Mouse (Mus musculus): Measurements from ENCODE around the gene Rpl29. TPM values are rescaled to one million over a fixed set of nuclear protein-coding genes. Genes with fewer than 3 reads are reported as not detected.

Gene Rpl29
- polyA plus RNA-seq, 1 experiment from 2014 or later: 881 TPM

DNA sequence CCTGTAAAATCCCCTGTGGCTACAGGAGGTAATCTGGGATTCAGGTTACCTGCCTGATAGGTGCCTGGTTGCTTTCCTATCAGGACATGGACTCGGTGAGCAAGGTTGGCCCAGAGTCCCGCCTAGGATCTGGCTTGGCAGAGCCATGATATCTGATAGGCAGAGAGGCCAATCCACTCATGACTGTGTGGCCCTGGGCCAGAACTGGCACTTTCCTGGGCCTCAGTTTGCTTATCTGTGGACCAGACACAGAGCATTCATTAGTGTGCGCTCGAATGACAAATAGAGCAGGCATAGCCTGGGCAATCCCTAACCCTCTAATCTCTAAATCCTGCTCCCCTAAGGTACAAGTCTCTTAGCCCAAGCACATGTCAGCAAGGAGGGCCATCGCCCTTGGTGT is 27.1 kb upstream of the Rpl29 start:
- Histone ChIP-seq H3K9me3 (replicated peaks; ENCODE audit: control insufficient read depth, low read length) (no peaks in the 10 kb centered on the region), H3K4me3 (replicated peaks; ENCODE audit: low read length) (no peak overlapping the region), H3K36me3 (ENCODE audit: control insufficient read depth, insufficient read depth, low read length) (no peaks in the 10 kb centered on the region), H3K27me3 (ENCODE audit: control insufficient read depth, insufficient read depth, low read length) (no peaks in the 10 kb centered on the region), H3K4me2 (ENCODE audit: low read depth, low read length) (no peak overlapping the region), H3K27ac (ENCODE audit: low read length) (no peak overlapping the region), H3K9ac (ENCODE audit: low read length) (no peak overlapping the region), H3K4me1 (ENCODE audit: control insufficient read depth, insufficient read depth, low read length) (0 out of 2 replicates have a peak, but pooled peaks cover 2% of the 10 kb centered on the region)
- ATAC-seq (ENCODE audit: insufficient read depth, low FRiP score): no peak
- 73% methylated on average over 5 of the region's 5 CpGs for WGBS

DNA sequence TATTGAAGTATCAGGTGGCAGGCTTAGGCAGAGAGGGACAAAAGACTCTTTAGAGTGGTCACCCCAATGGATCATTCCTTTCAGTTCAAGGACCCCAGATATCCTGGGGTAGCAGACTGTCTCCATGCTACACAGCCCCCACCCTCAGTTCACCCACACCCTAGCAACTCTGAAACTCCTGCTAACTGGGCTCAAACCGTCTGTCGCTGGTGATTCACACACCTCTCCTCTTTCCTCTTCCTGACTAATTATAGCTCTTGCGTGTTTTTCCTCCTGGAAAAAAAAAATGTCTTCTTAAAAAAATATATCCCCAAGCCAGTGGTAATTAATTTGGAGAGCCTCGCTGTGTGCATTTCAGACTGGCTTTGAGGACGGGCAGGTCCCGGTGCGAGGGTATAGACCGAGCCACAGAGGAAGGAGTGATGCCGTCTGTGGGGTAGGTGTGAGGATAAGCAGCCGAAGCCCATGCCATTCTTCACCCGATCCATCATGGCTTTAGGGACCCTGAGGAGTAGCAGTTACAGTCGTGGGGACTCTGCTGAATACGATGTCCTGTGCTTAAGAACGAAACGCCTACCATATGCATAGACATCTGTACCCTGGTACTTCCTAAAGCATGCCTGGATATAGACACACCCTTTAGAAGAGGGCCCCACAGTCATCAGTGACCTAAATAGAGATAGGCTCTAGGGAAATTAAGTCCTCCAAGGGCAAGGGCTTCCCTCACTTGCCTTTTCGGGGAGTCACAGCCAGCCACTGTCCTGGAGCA is 26.5 kb upstream of the Rpl29 start:
- H3K9ac ChIP-seq (ENCODE audit: low read length): no peak overlapping the region
- H3K4me1 ChIP-seq (ENCODE audit: control insufficient read depth, insufficient read depth, low read length): 0 out of 2 replicates have a peak, but pooled peaks cover 2% of the 10 kb centered on the region
- H3K36me3 ChIP-seq (ENCODE audit: control insufficient read depth, insufficient read depth, low read length): no peaks in the 10 kb centered on the region
- ATAC-seq (ENCODE audit: insufficient read depth, low FRiP score): no peak
- no peak overlapping the region for H3K4me3 ChIP-seq (replicated peaks; ENCODE audit: low read length)
- WGBS: 77% methylated on average over 16 of the region's 16 CpGs
- no peak overlapping the region for H3K27ac ChIP-seq (ENCODE audit: low read length)
- H3K27me3 ChIP-seq (ENCODE audit: control insufficient read depth, insufficient read depth, low read length): no peaks in the 10 kb centered on the region
- H3K9me3 ChIP-seq (replicated peaks; ENCODE audit: control insufficient read depth, low read length): no peaks in the 10 kb centered on the region
- H3K4me2 ChIP-seq (ENCODE audit: low read depth, low read length): no peak overlapping the region

DNA sequence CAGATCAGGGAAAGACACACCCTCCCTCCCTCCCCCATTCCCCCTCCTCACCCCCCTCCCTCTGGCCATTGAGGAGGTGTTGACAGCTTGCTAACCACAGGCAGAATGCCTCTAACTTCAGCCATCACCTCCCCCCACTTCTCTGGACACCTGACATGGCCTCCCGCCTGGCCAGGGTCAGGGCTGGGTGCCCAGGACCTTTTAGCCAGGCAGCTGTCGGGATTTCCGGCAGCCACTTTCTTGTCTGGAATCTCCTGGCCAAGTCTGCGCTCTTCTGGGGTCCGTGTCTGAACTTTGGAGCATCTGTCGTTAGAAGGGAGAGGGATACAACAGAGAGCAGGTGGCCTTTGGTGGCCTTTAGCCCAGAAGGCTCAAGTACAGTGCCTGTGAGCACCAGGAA is 24.0 kb upstream of the Rpl29 start:
- 31% methylated on average over 6 of the region's 6 CpGs for WGBS
- no peak overlapping the region for H3K9ac ChIP-seq (ENCODE audit: low read length)
- ATAC-seq (ENCODE audit: insufficient read depth, low FRiP score): 0 out of 2 replicates have a peak, but pooled peaks have one; percentile 6
- H3K9me3 ChIP-seq (replicated peaks; ENCODE audit: control insufficient read depth, low read length): no peaks in the 10 kb centered on the region
- no peaks in the 10 kb centered on the region for H3K36me3 ChIP-seq (ENCODE audit: control insufficient read depth, insufficient read depth, low read length)
- H3K27me3 ChIP-seq (ENCODE audit: control insufficient read depth, insufficient read depth, low read length): no peaks in the 10 kb centered on the region
- H3K4me1 ChIP-seq (ENCODE audit: control insufficient read depth, insufficient read depth, low read length): 0 out of 2 replicates have a peak, but pooled peaks cover 2% of the 10 kb centered on the region
- no peak overlapping the region for H3K27ac ChIP-seq (ENCODE audit: low read length)
- H3K4me3 ChIP-seq (replicated peaks; ENCODE audit: low read length): no peak overlapping the region
- no peak overlapping the region for H3K4me2 ChIP-seq (ENCODE audit: low read depth, low read length)

DNA sequence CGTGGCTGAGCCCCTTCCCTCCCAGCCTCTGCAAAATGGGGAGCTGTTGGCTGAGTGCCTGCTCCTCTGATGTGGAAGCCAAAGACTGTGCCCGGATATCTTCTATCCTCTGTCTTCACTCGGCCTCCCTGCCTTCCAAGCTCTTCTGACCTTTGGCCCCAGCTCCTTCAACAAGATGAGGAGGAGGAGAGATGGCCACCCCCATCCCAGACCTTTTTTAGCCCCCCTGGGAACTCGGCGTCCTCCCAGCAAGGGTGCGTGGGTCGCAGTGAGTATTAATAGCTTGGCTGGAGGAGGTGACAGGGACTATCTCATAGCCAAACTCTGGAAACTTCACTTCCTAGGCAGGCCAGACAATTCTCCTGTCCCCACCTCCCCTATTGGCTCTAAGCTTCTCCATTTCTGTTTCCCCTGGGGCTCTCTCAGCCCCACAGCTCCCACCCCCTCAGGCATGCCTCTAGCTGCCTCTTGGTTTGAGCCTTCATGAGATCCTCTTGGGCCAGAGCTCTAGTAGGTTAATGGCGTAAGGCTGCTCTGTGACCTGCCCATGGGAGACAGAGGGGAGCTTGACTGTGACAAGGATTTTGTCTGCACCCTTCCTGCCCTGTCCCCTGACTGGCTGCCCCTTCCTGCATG is 22.7 kb upstream of the Rpl29 start:
- Histone ChIP-seq H3K27ac (ENCODE audit: low read length) (no peak overlapping the region), H3K9ac (ENCODE audit: low read length) (no peak overlapping the region), H3K9me3 (replicated peaks; ENCODE audit: control insufficient read depth, low read length) (no peaks in the 10 kb centered on the region), H3K27me3 (ENCODE audit: control insufficient read depth, insufficient read depth, low read length) (no peaks in the 10 kb centered on the region), H3K36me3 (ENCODE audit: control insufficient read depth, insufficient read depth, low read length) (no peaks in the 10 kb centered on the region), H3K4me1 (ENCODE audit: control insufficient read depth, insufficient read depth, low read length) (peaks cover 6% of the 10 kb centered on the region; the same call in 1 of the 2 replicates), H3K4me3 (replicated peaks; ENCODE audit: low read length) (no peak overlapping the region), H3K4me2 (ENCODE audit: low read depth, low read length) (no peak overlapping the region)
- 50% methylated on average over 8 of the region's 8 CpGs for WGBS
- ATAC-seq (ENCODE audit: insufficient read depth, low FRiP score): no peak

DNA sequence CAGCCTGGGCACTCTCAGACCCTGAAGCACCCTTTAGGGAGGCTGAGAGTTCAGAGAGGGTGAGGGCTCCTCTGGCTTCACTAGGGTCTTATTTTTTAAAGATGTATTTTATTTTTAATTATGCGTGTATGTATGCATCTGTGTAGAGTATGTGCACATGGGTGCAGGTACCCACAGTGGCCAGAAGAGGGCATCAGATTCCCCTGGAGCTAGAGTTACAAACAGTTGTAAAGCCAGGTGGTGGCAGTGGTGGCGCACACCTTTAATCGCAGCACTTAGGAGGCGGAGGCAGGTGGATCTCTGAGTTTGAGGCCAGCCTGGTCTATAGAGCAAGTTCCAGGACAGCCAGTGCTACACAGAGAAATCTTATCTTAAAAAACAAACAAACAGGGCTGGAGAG is 20.2 kb upstream of the Rpl29 start:
- H3K36me3 ChIP-seq (ENCODE audit: control insufficient read depth, insufficient read depth, low read length): no peaks in the 10 kb centered on the region
- H3K4me3 ChIP-seq (replicated peaks; ENCODE audit: low read length): no peak overlapping the region
- ATAC-seq (ENCODE audit: insufficient read depth, low FRiP score): no peak
- no peak overlapping the region for H3K4me2 ChIP-seq (ENCODE audit: low read depth, low read length)
- peaks cover 6% of the 10 kb centered on the region; the same call in 1 of the 2 replicates for H3K4me1 ChIP-seq (ENCODE audit: control insufficient read depth, insufficient read depth, low read length)
- no peak overlapping the region for H3K27ac ChIP-seq (ENCODE audit: low read length)
- no peaks in the 10 kb centered on the region for H3K9me3 ChIP-seq (replicated peaks; ENCODE audit: control insufficient read depth, low read length)
- 92% methylated on average over 4 of the region's 4 CpGs for WGBS
- H3K27me3 ChIP-seq (ENCODE audit: control insufficient read depth, insufficient read depth, low read length): no peaks in the 10 kb centered on the region
- H3K9ac ChIP-seq (ENCODE audit: low read length): no peak overlapping the region

DNA sequence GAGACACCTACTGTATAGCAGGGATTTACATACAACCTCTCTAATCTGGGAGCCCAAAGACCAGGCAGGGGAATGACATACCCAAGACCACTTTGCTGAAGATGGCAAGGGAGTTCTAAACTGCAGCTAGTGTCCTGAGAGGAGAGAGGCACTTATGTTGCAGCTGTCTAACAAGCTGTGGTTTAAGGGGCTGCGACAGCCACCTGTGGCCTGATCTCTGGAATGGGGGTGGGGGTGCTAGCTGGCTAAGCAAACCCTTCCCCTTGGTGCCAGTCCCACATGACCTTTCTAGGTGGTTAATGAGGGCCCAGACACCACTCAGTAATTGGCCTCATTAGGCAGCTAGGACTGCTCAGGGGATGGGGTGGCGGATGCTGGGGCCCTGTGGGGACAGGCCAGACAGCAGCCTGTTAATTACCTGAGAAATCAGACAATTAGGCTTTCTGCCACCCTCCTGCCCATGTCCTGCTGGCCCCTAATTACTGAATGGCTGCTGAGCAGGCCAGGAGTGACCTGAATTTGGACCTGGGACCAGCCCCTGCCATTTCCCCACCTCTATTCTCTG is 19.1 kb upstream of the Rpl29 start:
- no peak for ATAC-seq (ENCODE audit: insufficient read depth, low FRiP score)
- H3K27ac ChIP-seq (ENCODE audit: low read length): no peak overlapping the region
- no peak overlapping the region for H3K4me2 ChIP-seq (ENCODE audit: low read depth, low read length)
- H3K9me3 ChIP-seq (replicated peaks; ENCODE audit: control insufficient read depth, low read length): no peaks in the 10 kb centered on the region
- no peak overlapping the region for H3K4me3 ChIP-seq (replicated peaks; ENCODE audit: low read length)
- H3K4me1 ChIP-seq (ENCODE audit: control insufficient read depth, insufficient read depth, low read length): peaks cover 6% of the 10 kb centered on the region; the same call in 1 of the 2 replicates
- no peak overlapping the region for H3K9ac ChIP-seq (ENCODE audit: low read length)
- no peaks in the 10 kb centered on the region for H3K27me3 ChIP-seq (ENCODE audit: control insufficient read depth, insufficient read depth, low read length)
- 76% methylated on average over 2 of the region's 2 CpGs for WGBS
- H3K36me3 ChIP-seq (ENCODE audit: control insufficient read depth, insufficient read depth, low read length): no peaks in the 10 kb centered on the region

DNA sequence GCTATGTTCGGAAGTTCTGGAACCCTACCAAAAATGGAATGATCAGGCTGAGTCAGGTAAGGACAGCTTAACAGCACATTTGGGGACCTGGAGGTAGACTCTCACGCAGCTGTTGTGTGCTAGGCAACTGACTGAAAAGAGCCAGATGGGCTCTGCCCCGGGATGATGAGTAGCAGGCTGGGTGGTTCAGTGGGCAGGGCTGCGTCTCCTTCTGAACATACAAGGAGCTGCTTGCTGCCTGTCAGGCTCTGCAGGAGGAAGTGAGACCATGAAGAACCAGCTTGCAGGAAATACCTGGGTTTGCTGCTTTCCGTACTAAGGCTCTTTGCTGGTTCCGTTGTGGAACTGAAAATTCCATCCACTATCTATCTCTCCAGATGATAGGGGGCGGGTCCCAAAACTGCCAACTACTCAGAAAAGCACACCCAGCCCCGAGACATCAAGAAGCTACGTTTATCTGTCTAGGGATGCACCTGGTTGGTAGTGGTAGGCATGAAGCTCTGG is 18.1 kb upstream of the Rpl29 start:
- Histone ChIP-seq H3K9me3 (replicated peaks; ENCODE audit: control insufficient read depth, low read length) (no peaks in the 10 kb centered on the region), H3K4me3 (replicated peaks; ENCODE audit: low read length) (no peak overlapping the region), H3K4me2 (ENCODE audit: low read depth, low read length) (no peak overlapping the region), H3K4me1 (ENCODE audit: control insufficient read depth, insufficient read depth, low read length) (peaks cover 6% of the 10 kb centered on the region; the same call in 1 of the 2 replicates), H3K9ac (ENCODE audit: low read length) (no peak overlapping the region), H3K36me3 (ENCODE audit: control insufficient read depth, insufficient read depth, low read length) (no peaks in the 10 kb centered on the region), H3K27ac (ENCODE audit: low read length) (no peak overlapping the region), H3K27me3 (ENCODE audit: control insufficient read depth, insufficient read depth, low read length) (no peaks in the 10 kb centered on the region)
- 45% methylated on average over 9 of the region's 9 CpGs for WGBS
- ATAC-seq (ENCODE audit: insufficient read depth, low FRiP score): no peak

DNA sequence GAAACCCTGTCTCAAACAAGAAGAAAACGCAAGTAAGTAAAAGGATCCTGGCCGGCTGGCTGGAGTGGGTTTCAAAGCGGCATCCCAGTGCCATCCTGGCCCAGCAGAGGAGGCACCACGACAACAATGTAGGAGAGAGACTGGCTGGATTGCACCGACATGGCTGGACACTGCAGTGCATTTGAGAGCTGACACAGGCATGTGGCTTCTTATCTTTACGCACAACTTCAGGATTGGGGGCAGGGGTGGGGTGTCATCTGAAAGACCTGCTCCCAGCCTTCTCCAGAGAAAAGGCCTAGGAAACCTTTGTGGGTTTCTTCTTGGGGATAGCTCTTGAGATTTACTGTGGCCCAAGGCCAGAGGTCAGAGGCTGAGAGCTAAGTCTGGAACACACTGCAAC is 17.5 kb upstream of the Rpl29 start:
- Histone ChIP-seq H3K4me1 (ENCODE audit: control insufficient read depth, insufficient read depth, low read length) (peaks cover 3% of the 10 kb centered on the region; the same call in 1 of the 2 replicates), H3K9me3 (replicated peaks; ENCODE audit: control insufficient read depth, low read length) (no peaks in the 10 kb centered on the region), H3K36me3 (ENCODE audit: control insufficient read depth, insufficient read depth, low read length) (no peaks in the 10 kb centered on the region), H3K4me3 (replicated peaks; ENCODE audit: low read length) (no peak overlapping the region), H3K9ac (ENCODE audit: low read length) (no peak overlapping the region), H3K4me2 (ENCODE audit: low read depth, low read length) (no peak overlapping the region), H3K27me3 (ENCODE audit: control insufficient read depth, insufficient read depth, low read length) (no peaks in the 10 kb centered on the region), H3K27ac (ENCODE audit: low read length) (no peak overlapping the region)
- ATAC-seq (ENCODE audit: insufficient read depth, low FRiP score): no peak
- WGBS: 66% methylated on average over 6 of the region's 6 CpGs

DNA sequence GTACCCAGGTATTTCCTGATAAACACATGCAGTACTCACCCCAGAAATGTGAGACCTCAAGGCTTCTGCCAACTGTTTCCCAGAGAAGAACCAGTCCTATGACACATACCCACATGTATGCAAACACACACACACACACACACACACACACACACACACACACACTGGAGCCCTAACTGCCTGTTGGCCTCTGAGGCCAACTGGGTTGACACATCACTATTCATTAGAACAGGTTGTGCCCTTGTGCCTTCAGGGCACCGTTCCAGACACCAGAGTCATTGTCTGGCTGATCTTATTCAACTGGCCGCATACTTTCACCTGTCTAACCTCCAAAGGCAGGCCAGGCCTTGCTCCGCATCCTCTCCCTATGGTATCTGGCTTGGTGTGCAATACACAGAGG is 17.0 kb upstream of the Rpl29 start:
- ATAC-seq (ENCODE audit: insufficient read depth, low FRiP score): no peak
- Histone ChIP-seq H3K4me1 (ENCODE audit: control insufficient read depth, insufficient read depth, low read length) (peaks cover 3% of the 10 kb centered on the region; the same call in 1 of the 2 replicates), H3K4me3 (replicated peaks; ENCODE audit: low read length) (no peak overlapping the region), H3K9ac (ENCODE audit: low read length) (no peak overlapping the region), H3K4me2 (ENCODE audit: low read depth, low read length) (no peak overlapping the region), H3K9me3 (replicated peaks; ENCODE audit: control insufficient read depth, low read length) (no peaks in the 10 kb centered on the region), H3K36me3 (ENCODE audit: control insufficient read depth, insufficient read depth, low read length) (no peaks in the 10 kb centered on the region), H3K27ac (ENCODE audit: low read length) (no peak overlapping the region), H3K27me3 (ENCODE audit: control insufficient read depth, insufficient read depth, low read length) (no peaks in the 10 kb centered on the region)
- WGBS: 80% methylated on average over 3 of the region's 3 CpGs
